Mouse (Mus musculus) leukemia stem cell, adult 10-12 weeks (primary cell): ENCODE measurements around the gene Ispd. TPM values are rescaled to one million over a fixed set of nuclear protein-coding genes. Genes with fewer than 3 reads are reported as not detected.

Experiments used
- polyA plus RNA-seq: library from polyadenylated mRNA; stranded (reverse); fragments of >175 nt; gene quantifications from 2 replicates; pipeline ENCODE4 v1.2.3, GENCODE M21; 2012; ENCODE audit warnings: low replicate concordance

Ispd gene
- 0.28 and 1.4 TPM in 2 replicates for polyA plus RNA-seq

DNA sequence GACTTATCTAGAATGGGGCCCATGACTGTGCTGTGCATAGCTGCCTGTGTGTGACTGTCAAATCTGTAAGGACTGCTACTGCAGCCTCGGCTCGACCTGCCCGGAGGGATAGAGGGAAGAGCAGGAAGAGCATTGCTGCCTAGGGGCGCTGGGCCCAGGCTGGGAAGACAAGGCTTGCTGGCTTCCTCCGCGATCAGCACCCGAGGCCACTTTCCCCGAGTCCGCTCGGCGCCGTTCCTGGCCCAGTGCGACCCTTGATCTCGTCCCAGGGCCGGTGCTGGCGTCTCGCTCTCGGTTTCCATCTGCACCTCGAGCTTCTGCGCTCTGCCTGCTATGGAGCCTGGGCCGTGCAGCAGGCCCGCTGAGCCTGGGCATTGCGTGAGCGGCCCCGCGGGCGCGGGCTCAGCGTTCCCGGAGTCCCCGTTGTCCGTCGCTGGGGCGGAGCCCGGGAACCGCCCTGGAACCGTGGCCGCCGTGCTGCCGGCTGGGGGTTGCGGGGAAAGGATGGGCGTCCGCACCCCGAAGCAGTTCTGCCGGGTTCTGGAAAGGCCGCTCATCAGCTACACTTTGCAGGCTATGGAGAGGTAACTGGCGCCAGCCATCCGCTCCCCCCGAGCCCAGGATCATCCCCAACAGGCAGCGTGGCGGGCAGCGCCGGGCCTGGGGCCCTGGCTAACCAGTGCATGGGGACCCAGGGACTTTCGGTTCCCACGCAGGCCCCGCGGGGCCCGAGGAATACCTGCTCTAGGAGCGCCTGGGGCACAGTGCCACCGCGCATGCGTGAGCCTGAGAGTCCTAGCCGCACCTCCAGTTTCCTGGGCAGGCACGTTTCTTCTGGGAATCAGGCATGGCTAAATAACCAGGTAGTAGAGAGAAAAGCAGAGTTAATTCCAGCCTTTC is at the start of gene Ispd, which contains the start of gene D630036H23Rik:
Gene Ispd (plus strand): TSS at position 10 of the 900 bp plus-strand sequence.
Gene D630036H23Rik (minus strand): TSS at position 741 of the 900 bp plus-strand sequence.

Other genes starting within 250 kb of the Ispd start
- gene Ankmy2, start 224.3 kb upstream of the Ispd start, polyA plus RNA-seq = 1.0 and 2.4 TPM in 2 replicates
- 7.5 and 14.2 TPM in 2 replicates for gene Bzw2, start 223.4 kb upstream of the Ispd start, polyA plus RNA-seq
- gene Lrrc72, start 128.1 kb upstream of the Ispd start, polyA plus RNA-seq = not detected in 2 replicates
- not detected in 2 replicates for gene Sostdc1, start 67.3 kb upstream of the Ispd start, polyA plus RNA-seq
- 0.91 and 1.6 TPM in 2 replicates for gene D630036H23Rik, start 731 bp downstream of the Ispd start, polyA plus RNA-seq